Mouse (Mus musculus): ENCODE measurements around the gene Tspear. TPM values are rescaled to one million over a fixed set of nuclear protein-coding genes. Genes with fewer than 3 reads are reported as not detected.
A peak's percentile ranks its signal among the peaks of the same experiment; 100 is the strongest.

Tspear gene
- total RNA-seq, 2 experiments from 2014 or later, result 0.20 TPM; not detected in 1

- DNase-seq (ENCODE audit: low spot score in 2 of 2), result no peak
Measured at GRCm38 (mm10) chr10:77864067-77864761, 177.8 kb downstream of the Tspear start.

- no peak for DNase-seq (ENCODE audit: low spot score in 2 of 2)
Measured at GRCm38 (mm10) chr10:77864762-77865143, 178.4 kb downstream of the Tspear start.

GRCm38 (mm10) chr10:77867546-77867945 lies 181.2 kb downstream of the Tspear start:
- no peak for DNase-seq (ENCODE audit: low spot score in 2 of 2)

- no peak for DNase-seq (ENCODE audit: low spot score in 2 of 2)
Measured at GRCm38 (mm10) chr10:77869651-77870050, 183.3 kb downstream of the Tspear start.

- DNase-seq (ENCODE audit: low spot score in 2 of 2), result peak in 1 of 2 experiments; percentile 51
Measured at GRCm38 (mm10) chr10:77878985-77879384, 192.6 kb downstream of the Tspear start.

GRCm38 (mm10) chr10:77880305-77880704 lies 193.9 kb downstream of the Tspear start:
- no peak for DNase-seq (ENCODE audit: low spot score in 2 of 2)

- no peak for DNase-seq (ENCODE audit: low spot score in 2 of 2)
Measured at GRCm38 (mm10) chr10:77882553-77882952, 196.2 kb downstream of the Tspear start.

GRCm38 (mm10) chr10:77886007-77886747 lies 199.8 kb downstream of the Tspear start:
- DNase-seq (ENCODE audit: low spot score in 2 of 2), result no peak

- no peak for DNase-seq (ENCODE audit: low spot score in 2 of 2)
Measured at GRCm38 (mm10) chr10:77890987-77891565, 204.7 kb downstream of the Tspear start.

- no peak for DNase-seq (ENCODE audit: low spot score in 2 of 2)
Measured at GRCm38 (mm10) chr10:77895562-77895961, 209.2 kb downstream of the Tspear start.

GRCm38 (mm10) chr10:77900126-77900525 lies 213.8 kb downstream of the Tspear start:
- DNase-seq (ENCODE audit: low spot score in 2 of 2), result no peak

GRCm38 (mm10) chr10:77900903-77901818 lies 214.8 kb downstream of the Tspear start:
- no peak for DNase-seq (ENCODE audit: low spot score in 2 of 2)

- DNase-seq (ENCODE audit: low spot score in 2 of 2), result no peak
Measured at GRCm38 (mm10) chr10:77901871-77902210, 215.5 kb downstream of the Tspear start.

GRCm38 (mm10) chr10:77902211-77902893 lies 216.0 kb downstream of the Tspear start, which contains the start of gene Lrrc3:
Gene Lrrc3 (minus strand): TSS chr10:77902536.
- DNase-seq (ENCODE audit: low spot score in 2 of 2), result peak; percentile 19 to 30

GRCm38 (mm10) chr10:77902894-77903715 lies 216.7 kb downstream of the Tspear start:
- peak in 1 of 2 experiments; percentile 30 for DNase-seq (ENCODE audit: low spot score in 2 of 2)

- DNase-seq (ENCODE audit: low spot score in 2 of 2), result no peak
Measured at GRCm38 (mm10) chr10:77912605-77913004, 226.2 kb downstream of the Tspear start.

GRCm38 (mm10) chr10:77913292-77913691 lies 226.9 kb downstream of the Tspear start:
- DNase-seq (ENCODE audit: low spot score in 2 of 2), result no peak

- peak in 1 of 2 experiments; percentile 41 for DNase-seq (ENCODE audit: low spot score in 2 of 2)
Measured at GRCm38 (mm10) chr10:77916636-77917335, 230.4 kb downstream of the Tspear start.

- peak in 1 of 2 experiments; percentile 66 for DNase-seq (ENCODE audit: low spot score in 2 of 2)
Measured at GRCm38 (mm10) chr10:77921009-77921408, 234.6 kb downstream of the Tspear start.

Measured in layer of hippocampus, adult 18-20 months (tissue).